In genomic region chr8:124608239-124608971, GRCm38 (mm10) we compare ENCODE assay signal across 9 mouse cellular contexts. TPM values are rescaled to one million over a fixed set of nuclear protein-coding genes. Genes with fewer than 3 reads are reported as not detected.
A peak's percentile ranks its signal among the peaks of the same experiment; 100 is the strongest.
DNase-seq lines count a peak whose midpoint lies in the region; ATAC-seq and TF ChIP-seq lines count a peak whose summit lies in the region.
"Had no signal": no experiment of that assay in that cellular context is flagged by ENCODE, and none has a peak within 500 bp of the region (broad histone marks: within the 10 kb centered on the region; RNA-seq: fewer than 3 reads in every experiment).

No protein-coding gene starts in this region.

- no peak overlapping the region for H3K4me3 ChIP-seq in heart, postnatal 0 days (ENCODE audit: low read depth, low read length)
- no peak overlapping the region for H3K4me3 ChIP-seq in heart, embryonic 10.5 days
- no peak overlapping the region for H3K4me3 ChIP-seq in midbrain, postnatal 0 days (ENCODE audit: low read depth, low read length)
- H3K4me3 ChIP-seq in midbrain, embryonic 16.5 days (ENCODE audit: low read depth, low read length), result no peak overlapping the region
- no peak overlapping the region for H3K4me3 ChIP-seq in stomach, postnatal 0 days (ENCODE audit: low read depth, low read length)
- H3K4me3 ChIP-seq: embryonic facial prominence, embryonic 12.5 days had no signal

- H3K27ac ChIP-seq in heart, postnatal 0 days (ENCODE audit: low read depth), result peak overlapping the region; percentile 37; the same call in 1 of the 2 replicates
- no peak overlapping the region for H3K27ac ChIP-seq in heart, embryonic 10.5 days
- no peak overlapping the region for H3K27ac ChIP-seq in midbrain, postnatal 0 days (ENCODE audit: low read depth, low read length)
- H3K27ac ChIP-seq in midbrain, embryonic 16.5 days (ENCODE audit: low read length), result no peak overlapping the region
- H3K27ac ChIP-seq in stomach, postnatal 0 days (replicated peaks), result no peak overlapping the region
- H3K27ac ChIP-seq: embryonic facial prominence, embryonic 12.5 days had no signal

- no peaks in the 10 kb centered on the region for H3K4me1 ChIP-seq in heart, postnatal 0 days (ENCODE audit: control insufficient read depth, insufficient read depth)
- H3K4me1 ChIP-seq in heart, embryonic 10.5 days, result no peaks in the 10 kb centered on the region
- no peaks in the 10 kb centered on the region for H3K4me1 ChIP-seq in midbrain, postnatal 0 days (ENCODE audit: insufficient read depth, low read length)
- H3K4me1 ChIP-seq in midbrain, embryonic 16.5 days (ENCODE audit: control insufficient read depth, insufficient read depth, low read length), result no peaks in the 10 kb centered on the region
- no peaks in the 10 kb centered on the region for H3K4me1 ChIP-seq in stomach, postnatal 0 days (replicated peaks; ENCODE audit: control insufficient read depth, insufficient read depth)
- H3K4me1 ChIP-seq: embryonic facial prominence, embryonic 12.5 days had no signal

- H3K27me3 ChIP-seq in heart, postnatal 0 days (ENCODE audit: control insufficient read depth, insufficient read depth, low read length), result 0 out of 2 replicates have a peak, but pooled peaks cover 5% of the 10 kb centered on the region
- H3K27me3 ChIP-seq in heart, embryonic 10.5 days (ENCODE audit: insufficient read depth, poor library complexity, severe bottlenecking), result peaks cover 17% of the 10 kb centered on the region; the same call in 1 of the 2 replicates
- no peaks in the 10 kb centered on the region for H3K27me3 ChIP-seq in midbrain, postnatal 0 days (ENCODE audit: insufficient read depth, low read length)
- no peaks in the 10 kb centered on the region for H3K27me3 ChIP-seq in midbrain, embryonic 16.5 days (ENCODE audit: control insufficient read depth, insufficient read depth, low read depth, low read length)
- H3K27me3 ChIP-seq in stomach, postnatal 0 days (ENCODE audit: control insufficient read depth, insufficient read depth, low read length), result no peaks in the 10 kb centered on the region
- H3K27me3 ChIP-seq: embryonic facial prominence, embryonic 12.5 days had no signal

- no peaks in the 10 kb centered on the region for H3K9me3 ChIP-seq in heart, postnatal 0 days (replicated peaks; ENCODE audit: control insufficient read depth, low read length)
- H3K9me3 ChIP-seq in heart, embryonic 10.5 days, result no peaks in the 10 kb centered on the region
- H3K9me3 ChIP-seq in midbrain, postnatal 0 days (ENCODE audit: low read length), result no peaks in the 10 kb centered on the region
- no peaks in the 10 kb centered on the region for H3K9me3 ChIP-seq in midbrain, embryonic 16.5 days (replicated peaks; ENCODE audit: control insufficient read depth, low read length, poor library complexity, severe bottlenecking)
- H3K9me3 ChIP-seq in stomach, postnatal 0 days (ENCODE audit: control insufficient read depth, low read length), result no peaks in the 10 kb centered on the region
- H3K9me3 ChIP-seq: embryonic facial prominence, embryonic 12.5 days had no signal

- H3K36me3 ChIP-seq in heart, postnatal 0 days (replicated peaks; ENCODE audit: control insufficient read depth, insufficient read depth, low read length), result no peaks in the 10 kb centered on the region
- no peaks in the 10 kb centered on the region for H3K36me3 ChIP-seq in heart, embryonic 10.5 days
- H3K36me3 ChIP-seq in midbrain, postnatal 0 days (ENCODE audit: insufficient read depth, low read length), result no peaks in the 10 kb centered on the region
- no peaks in the 10 kb centered on the region for H3K36me3 ChIP-seq in midbrain, embryonic 16.5 days (ENCODE audit: control insufficient read depth, insufficient read depth, low read length)
- H3K36me3 ChIP-seq in stomach, postnatal 0 days (ENCODE audit: control insufficient read depth, insufficient read depth, low read length), result no peaks in the 10 kb centered on the region
- H3K36me3 ChIP-seq: embryonic facial prominence, embryonic 12.5 days had no signal

- peak; percentile 49 for TF ChIP-seq CTCF in heart, postnatal 0 days (IDR thresholded peaks at IDR 0.05; ENCODE audit: low read depth)
- peak; percentile 65 for TF ChIP-seq CTCF in midbrain, postnatal 0 days (IDR thresholded peaks at IDR 0.05)
- TF ChIP-seq CTCF in brain, embryonic 14.5 days (IDR thresholded peaks at IDR 0.05; ENCODE audit: borderline replicate concordance, extremely low read depth, insufficient read depth, insufficient read length), result peak; percentile 67
- peak; percentile 75 for TF ChIP-seq CTCF in stomach, postnatal 0 days (IDR thresholded peaks at IDR 0.05; ENCODE audit: low read depth)

- no peak for TF ChIP-seq POLR2A in brain, embryonic 14.5 days (IDR thresholded peaks at IDR 0.05; ENCODE audit: borderline replicate concordance, extremely low read depth, insufficient read depth, insufficient read length, poor library complexity, severe bottlenecking)

- H3K9ac ChIP-seq in heart, postnatal 0 days (replicated peaks; ENCODE audit: low read depth, low read length), result no peak overlapping the region
- no peak overlapping the region for H3K9ac ChIP-seq in midbrain, postnatal 0 days (replicated peaks; ENCODE audit: low read length, poor library complexity, severe bottlenecking)
- no peak overlapping the region for H3K9ac ChIP-seq in midbrain, embryonic 16.5 days (ENCODE audit: low read depth, low read length)
- H3K9ac ChIP-seq in stomach, postnatal 0 days (ENCODE audit: low read length), result no peak overlapping the region
- H3K9ac ChIP-seq: embryonic facial prominence, embryonic 12.5 days had no signal

- DNase-seq in heart, postnatal 0 days (ENCODE audit: low spot score), result no peak
- DNase-seq in heart, embryonic 10.5 days (ENCODE audit: low spot score), result no peak
- peak; percentile 28 for DNase-seq in midbrain, postnatal 0 days (ENCODE audit: low spot score)
- DNase-seq in brain, embryonic 14.5 days (ENCODE audit: low read depth), result no peak
- DNase-seq in stomach, postnatal 0 days (ENCODE audit: low spot score), result peak; percentile 42
- DNase-seq in left cerebral cortex, adult 18-20 months (ENCODE audit: low spot score in 2 of 2), result no peak

- no peak overlapping the region for H3K4me2 ChIP-seq in heart, postnatal 0 days (ENCODE audit: low read depth, low read length)
- no peak overlapping the region for H3K4me2 ChIP-seq in midbrain, postnatal 0 days (ENCODE audit: low read depth, low read length, poor library complexity, severe bottlenecking)
- H3K4me2 ChIP-seq in midbrain, embryonic 16.5 days (ENCODE audit: low read length), result no peak overlapping the region
- no peak overlapping the region for H3K4me2 ChIP-seq in stomach, postnatal 0 days (replicated peaks; ENCODE audit: low read depth)
- H3K4me2 ChIP-seq: embryonic facial prominence, embryonic 12.5 days had no signal

- no peak for TF ChIP-seq EP300 in heart, postnatal 0 days (IDR thresholded peaks at IDR 0.05; ENCODE audit: low read depth)
- TF ChIP-seq EP300 in stomach, postnatal 0 days (optimal IDR thresholded peaks at IDR 0.05), result no peak

- ATAC-seq in heart, postnatal 0 days (ENCODE audit: insufficient read depth, low read depth), result no peak
- no peak for ATAC-seq in midbrain, postnatal 0 days (ENCODE audit: low FRiP score)
- ATAC-seq in midbrain, embryonic 16.5 days, result no peak
- no peak for ATAC-seq in stomach, postnatal 0 days (ENCODE audit: low FRiP score, low TSS enrichment)
- ATAC-seq in erythroid progenitor cell, adult 5-6 weeks (replicated peaks; ENCODE audit: low FRiP score, poor library complexity, severe bottlenecking), result no peak

- 65% methylated on average over 13 of the region's 13 CpGs for WGBS in heart, postnatal 0 days
- 73% methylated on average over 13 of the region's 13 CpGs for WGBS in heart, embryonic 10.5 days
- 74% methylated on average over 13 of the region's 13 CpGs for WGBS in midbrain, postnatal 0 days
- 74% methylated on average over 13 of the region's 13 CpGs for WGBS in midbrain, embryonic 16.5 days
- 61% methylated on average over 13 of the region's 13 CpGs for WGBS in stomach, postnatal 0 days

RNA-seq across cellular contexts. Expression of gene Capn9, which starts 32.5 kb away (rescaled TPM):
- total RNA-seq in heart, postnatal 0 days (2014; rRNA removed; ENCODE audit: low replicate concordance), result not detected in 2 replicates
- 0.26 and 0.33 TPM in 2 replicates for polyA plus RNA-seq in heart, postnatal 0 days (2015; fragmentation: Nextera tagmentation; extraction: Ambion mirVana)
- not detected in 2 replicates for polyA plus RNA-seq in heart, embryonic 10.5 days (2016; fragmentation: Nextera tagmentation; extraction: Ambion mirVana)
- 0.27 TPM in 1 of 2 replicates, not detected in the other for total RNA-seq in midbrain, postnatal 0 days (2014; rRNA removed)
- 0.43 and 0.52 TPM in 2 replicates for polyA plus RNA-seq in midbrain, postnatal 0 days (2015; fragmentation: Nextera tagmentation; extraction: Ambion mirVana)
- 0.17 and 0.20 TPM in 2 replicates for polyA plus RNA-seq in midbrain, embryonic 16.5 days (2015; fragmentation: Nextera tagmentation; extraction: Ambion mirVana)
- not detected in 2 replicates for polyA plus RNA-seq in brain, embryonic 14.5 days (2012; rRNA removed)
- 12.8 and 17.6 TPM in 2 replicates for polyA plus RNA-seq in stomach, postnatal 0 days (2015; fragmentation: Nextera tagmentation; extraction: Ambion mirVana)
- not detected for total RNA-seq in left cerebral cortex, adult 18-20 months (2021)
- total RNA-seq in erythroid progenitor cell, adult 5-6 weeks (2015; ENCODE audit: low replicate concordance), result not detected in 2 replicates
- total RNA-seq in erythroid progenitor cell, adult 5-6 weeks (2017; ENCODE audit: low replicate concordance), result not detected in 2 replicates
- polyA plus RNA-seq: embryonic facial prominence, embryonic 12.5 days had no signal

RNA-seq across cellular contexts. Expression of gene Agt, which starts 38.9 kb away (rescaled TPM):
- total RNA-seq in heart, postnatal 0 days (2014; rRNA removed; ENCODE audit: low replicate concordance), result 1.4 and 20.8 TPM in 2 replicates
- 5.5 and 5.7 TPM in 2 replicates for polyA plus RNA-seq in heart, postnatal 0 days (2015; fragmentation: Nextera tagmentation; extraction: Ambion mirVana)
- polyA plus RNA-seq in heart, embryonic 10.5 days (2016; fragmentation: Nextera tagmentation; extraction: Ambion mirVana), result 0.26 and 0.84 TPM in 2 replicates
- total RNA-seq in midbrain, postnatal 0 days (2014; rRNA removed), result 75.5 and 104 TPM in 2 replicates
- polyA plus RNA-seq in midbrain, postnatal 0 days (2015; fragmentation: Nextera tagmentation; extraction: Ambion mirVana), result 65.9 and 83.6 TPM in 2 replicates
- 1.5 and 10.1 TPM in 2 replicates for polyA plus RNA-seq in midbrain, embryonic 16.5 days (2015; fragmentation: Nextera tagmentation; extraction: Ambion mirVana)
- 0.10 and 0.30 TPM in 2 replicates for polyA plus RNA-seq in brain, embryonic 14.5 days (2012; rRNA removed)
- 42.8 and 44.5 TPM in 2 replicates for polyA plus RNA-seq in stomach, postnatal 0 days (2015; fragmentation: Nextera tagmentation; extraction: Ambion mirVana)
- 10 to 100 TPM; 13.2 to 14.8 TPM for total RNA-seq in left cerebral cortex, adult 18-20 months (2021)
- total RNA-seq in erythroid progenitor cell, adult 5-6 weeks (2015; ENCODE audit: low replicate concordance), result 1.1 and 2.5 TPM in 2 replicates
- not detected in 2 replicates for total RNA-seq in erythroid progenitor cell, adult 5-6 weeks (2017; ENCODE audit: low replicate concordance)

RNA-seq across cellular contexts. Expression of gene 2310022B05Rik, which starts 54.8 kb away (rescaled TPM):
- 144 and 164 TPM in 2 replicates for total RNA-seq in heart, postnatal 0 days (2014; rRNA removed; ENCODE audit: low replicate concordance)
- polyA plus RNA-seq in heart, postnatal 0 days (2015; fragmentation: Nextera tagmentation; extraction: Ambion mirVana), result 29.8 and 30.7 TPM in 2 replicates
- polyA plus RNA-seq in heart, embryonic 10.5 days (2016; fragmentation: Nextera tagmentation; extraction: Ambion mirVana), result 32.6 and 34.7 TPM in 2 replicates
- 87.6 and 88.0 TPM in 2 replicates for total RNA-seq in midbrain, postnatal 0 days (2014; rRNA removed)
- polyA plus RNA-seq in midbrain, postnatal 0 days (2015; fragmentation: Nextera tagmentation; extraction: Ambion mirVana), result 30.1 and 31.4 TPM in 2 replicates
- polyA plus RNA-seq in midbrain, embryonic 16.5 days (2015; fragmentation: Nextera tagmentation; extraction: Ambion mirVana), result 20.0 and 24.2 TPM in 2 replicates
- 78.7 and 83.1 TPM in 2 replicates for polyA plus RNA-seq in brain, embryonic 14.5 days (2012; rRNA removed)
- 17.9 and 20.0 TPM in 2 replicates for polyA plus RNA-seq in stomach, postnatal 0 days (2015; fragmentation: Nextera tagmentation; extraction: Ambion mirVana)
- 10 to 100 TPM; 56.4 to 66.5 TPM for total RNA-seq in left cerebral cortex, adult 18-20 months (2021)
- total RNA-seq in erythroid progenitor cell, adult 5-6 weeks (2015; ENCODE audit: low replicate concordance), result 38.6 and 42.8 TPM in 2 replicates
- 12.5 and 17.8 TPM in 2 replicates for total RNA-seq in erythroid progenitor cell, adult 5-6 weeks (2017; ENCODE audit: low replicate concordance)

Comparison
In these comparisons a context has a peak if more than half of its experiments do, and no peak if none do; other contexts are left out.
1. DNase-seq: peak in midbrain, postnatal 0 days (single experiment) and stomach, postnatal 0 days (single experiment); none in heart, postnatal 0 days (single experiment), heart, embryonic 10.5 days (single experiment), brain, embryonic 14.5 days (single experiment) and left cerebral cortex, adult 18-20 months (0 of 2).
2. Peak in every context shown above with its lines, with median percentiles within 50 percentile points of each other: CTCF ChIP-seq.